Mouse (Mus musculus) lung, postnatal 0 days (tissue): ENCODE measurements around the gene Wrnip1. TPM values are rescaled to one million over a fixed set of nuclear protein-coding genes. Genes with fewer than 3 reads are reported as not detected.
A peak's percentile ranks its signal among the peaks of the same experiment; 100 is the strongest.

Experiments
- ATAC-seq: fragments of 200-750 bp; cut with Nextera tagmentation; 2 replicates; pipeline ENCODE4 v1.8.0; 2017; ENCODE audit warnings: moderate library complexity
- DNase-seq: peaks from one replicate; pipeline ENCODE4 v3.0.0-alpha.2; 2016; ENCODE audit warnings: low spot score
- H3K27ac ChIP-seq: fragments of 300-500 bp; sonication (generic); 2 replicates; pipeline ENCODE4 v1.5.1; 2014; ENCODE audit warnings: antibody characterized with exemption, mild to moderate bottlenecking, low read length, mixed read lengths
- H3K27me3 ChIP-seq: fragments of 300-500 bp; sonication (generic); replicated peaks from 2 replicates; pipeline ENCODE4 v1.6.1; 2014; ENCODE audit warnings: low read length, mixed read lengths; ENCODE audit not compliant: insufficient read depth
- H3K36me3 ChIP-seq: fragments of 300-500 bp; sonication (generic); 2 replicates; pipeline ENCODE4 v1.6.1; 2014; ENCODE audit warnings: low read length, mixed read lengths; ENCODE audit not compliant: insufficient read depth
- H3K4me1 ChIP-seq: fragments of 300-500 bp; sonication (generic); 2 replicates; pipeline ENCODE4 v1.6.1; 2014; ENCODE audit warnings: antibody characterized with exemption, low read depth, low read length, mixed read lengths; ENCODE audit not compliant: insufficient read depth
- H3K4me2 ChIP-seq: fragments of 300-500 bp; sonication (generic); replicated peaks from 2 replicates; pipeline ENCODE4 v1.6.1; 2014; ENCODE audit warnings: low read depth, mild to moderate bottlenecking, low read length, moderate library complexity, mixed read lengths
- H3K4me3 ChIP-seq: fragments of 300-500 bp; sonication (generic); 2 replicates; pipeline ENCODE4 v1.5.1; 2014; ENCODE audit warnings: low read depth, low read length
- H3K9ac ChIP-seq: fragments of 300-500 bp; sonication (generic); replicated peaks from 2 replicates; pipeline ENCODE4 v1.6.1; 2014; ENCODE audit warnings: low read depth, mild to moderate bottlenecking
- H3K9me3 ChIP-seq: fragments of 300-500 bp; sonication (generic); 2 replicates; pipeline ENCODE4 v1.6.1; 2016; ENCODE audit warnings: low read length, mixed read lengths
- CTCF ChIP-seq: IDR thresholded peaks from 2 replicates; pipeline ENCODE4 v1.5.1; 2016; ENCODE audit warnings: antibody characterized with exemption, mild to moderate bottlenecking
- EP300 ChIP-seq: IDR thresholded peaks from 2 replicates; pipeline ENCODE4 v1.6.1; 2016; ENCODE audit warnings: antibody characterized with exemption, mild to moderate bottlenecking, control low read depth
- WGBS: fragments of 180-500 bp; shearing (Covaris S2); extraction: QIAGEN DNeasy Blood & Tissue Kit; methylation state at CpG from one replicate; pipeline ENCODE4 v1.1.7; 2014; 5-methylcytosine and 5-hydroxymethylcytosine counted together
- polyA plus RNA-seq: library from polyadenylated mRNA; unstranded; fragments of >200 nt; fragmentation: Nextera tagmentation; extraction: Ambion mirVana; gene quantifications from 2 replicates; pipeline ENCODE4 v1.2.1, GENCODE M21; 2015

Gene Wrnip1
- polyA plus RNA-seq, 1 experiment from 2014 or later, result 16.3 TPM

GRCm38 (mm10) chr13:32841349-32841748 lies 39.5 kb downstream of the Wrnip1 start:
- Histone ChIP-seq H3K27ac (no peak overlapping the region), H3K4me3 (no peak overlapping the region), H3K9me3 (no peaks in the 10 kb centered on the region), H3K9ac (no peak overlapping the region), H3K27me3 (no peaks in the 10 kb centered on the region), H3K36me3 (no peaks in the 10 kb centered on the region), H3K4me2 (no peak overlapping the region), H3K4me1 (no peaks in the 10 kb centered on the region)
- DNase-seq, result no peak
- TF ChIP-seq CTCF (no peak), EP300 (no peak)
- WGBS, result 96% methylated on average over 3 of the region's 3 CpGs
- no peak for ATAC-seq

DNA sequence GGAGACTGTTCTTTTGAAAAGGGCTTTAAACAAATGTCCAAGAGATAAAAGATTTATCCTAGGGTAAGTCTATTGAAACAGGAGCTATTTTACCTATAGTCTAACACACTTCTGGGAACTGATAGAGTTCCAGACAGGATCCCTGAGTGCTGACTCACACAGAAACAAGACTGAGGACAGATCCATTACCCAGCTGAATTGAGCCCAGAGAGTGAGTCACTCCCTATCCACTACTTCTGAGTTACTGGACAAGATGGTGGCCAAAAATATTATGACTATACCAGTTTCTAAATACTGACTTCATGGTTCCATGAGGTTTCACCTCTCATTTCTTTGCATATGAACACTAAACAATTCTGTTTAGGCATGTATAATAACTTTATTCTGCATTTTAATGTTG lies 44.4 kb downstream of the Wrnip1 start:
- ATAC-seq, result no peak
- no peak overlapping the region for H3K9ac ChIP-seq
- no peak overlapping the region for H3K27ac ChIP-seq

GRCm38 (mm10) chr13:32849092-32849491 lies 47.3 kb downstream of the Wrnip1 start:
- H3K9ac ChIP-seq, result no peak overlapping the region
- H3K4me1 ChIP-seq, result peaks cover 4% of the 10 kb centered on the region; the same call in 1 of the 2 replicates
- H3K4me2 ChIP-seq, result no peak overlapping the region
- H3K4me3 ChIP-seq, result no peak overlapping the region
- no peak for TF ChIP-seq CTCF
- TF ChIP-seq EP300, result no peak
- H3K36me3 ChIP-seq, result no peaks in the 10 kb centered on the region
- DNase-seq, result peak; percentile 16
- H3K27me3 ChIP-seq, result no peaks in the 10 kb centered on the region
- H3K9me3 ChIP-seq, result no peaks in the 10 kb centered on the region
- no peak overlapping the region for H3K27ac ChIP-seq
- no peak for ATAC-seq
- 38% methylated on average over 4 of the region's 4 CpGs for WGBS

More for the DNA sequence above, 44.4 kb downstream of the Wrnip1 start:
- Histone ChIP-seq H3K36me3 (no peaks in the 10 kb centered on the region), H3K27me3 (no peaks in the 10 kb centered on the region), H3K4me2 (no peak overlapping the region), H3K9me3 (no peaks in the 10 kb centered on the region), H3K4me1 (no peaks in the 10 kb centered on the region; the same call in 1 of the 2 replicates), H3K4me3 (no peak overlapping the region)
- no peak for DNase-seq
- no peak for TF ChIP-seq EP300
- no peak for TF ChIP-seq CTCF

GRCm38 (mm10) chr13:32849531-32850123 lies 47.8 kb downstream of the Wrnip1 start:
- no peaks in the 10 kb centered on the region for H3K36me3 ChIP-seq
- no peak overlapping the region for H3K27ac ChIP-seq
- ATAC-seq, result no peak
- no peak overlapping the region for H3K4me2 ChIP-seq
- H3K9me3 ChIP-seq, result no peaks in the 10 kb centered on the region
- peaks cover 4% of the 10 kb centered on the region; the same call in 1 of the 2 replicates for H3K4me1 ChIP-seq
- TF ChIP-seq CTCF (no peak), EP300 (no peak)
- no peaks in the 10 kb centered on the region for H3K27me3 ChIP-seq
- no peak overlapping the region for H3K4me3 ChIP-seq
- H3K9ac ChIP-seq, result no peak overlapping the region
- no peak for DNase-seq

GRCm38 (mm10) chr13:32850156-32850555 lies 48.3 kb downstream of the Wrnip1 start:
- no peak for ATAC-seq
- TF ChIP-seq EP300, result no peak
- no peak for TF ChIP-seq CTCF
- Histone ChIP-seq H3K4me1 (peaks cover 4% of the 10 kb centered on the region; the same call in 1 of the 2 replicates), H3K36me3 (no peaks in the 10 kb centered on the region), H3K9me3 (no peaks in the 10 kb centered on the region), H3K27ac (no peak overlapping the region), H3K9ac (no peak overlapping the region), H3K4me2 (no peak overlapping the region), H3K27me3 (no peaks in the 10 kb centered on the region), H3K4me3 (no peak overlapping the region)
- 40% methylated on average over 1 of the region's 1 CpGs for WGBS
- no peak for DNase-seq

DNA sequence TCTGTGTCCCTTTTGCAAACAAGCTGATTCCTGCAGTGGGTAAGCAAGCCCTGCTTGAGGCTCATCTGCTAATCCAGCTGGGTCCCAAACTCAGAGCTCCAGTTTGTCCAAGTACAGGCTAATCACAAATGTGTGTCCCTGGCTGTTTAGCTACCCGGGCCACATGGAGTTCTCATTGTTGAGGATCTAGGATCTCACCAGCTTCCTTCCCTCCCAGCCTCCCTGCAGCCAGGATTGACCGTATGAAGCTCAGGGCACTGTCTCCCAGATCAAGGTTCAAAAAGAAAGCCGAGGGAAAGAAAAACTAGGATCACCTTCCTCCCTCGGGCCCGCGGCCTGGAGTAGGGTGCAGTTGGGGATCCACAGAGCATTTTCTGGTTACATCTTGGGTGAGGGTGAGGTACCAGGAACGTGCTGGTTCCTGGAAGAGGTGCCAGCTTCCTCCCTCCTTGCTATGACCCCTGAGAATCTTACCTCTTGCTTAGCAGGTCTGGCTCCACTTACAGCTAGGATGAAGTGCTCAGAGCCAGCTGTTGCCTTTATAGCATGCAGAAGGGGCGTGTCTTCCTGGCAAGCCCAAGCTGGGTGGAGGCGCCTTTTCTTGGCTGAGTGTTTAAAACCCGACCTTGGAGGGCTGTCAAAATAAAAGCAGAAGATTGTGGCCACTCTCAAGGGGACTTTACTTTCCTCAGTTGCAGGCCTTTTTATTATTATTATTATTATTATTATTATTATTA lies 49.0 kb downstream of the Wrnip1 start, which contains the start of gene Serpinb1a:
Serpinb1a (minus strand) TSS at position 518 of the 737 bp plus-strand sequence.
- DNase-seq (peak; percentile 82), ATAC-seq (peak; percentile 81)
- no peaks in the 10 kb centered on the region for H3K36me3 ChIP-seq
- TF ChIP-seq EP300 (peak; percentile 28; the same call in 1 of the 2 replicates), CTCF (no peak)
- WGBS, result 40% methylated on average over 10 of the region's 10 CpGs
- H3K4me3 ChIP-seq, result no peak within 1 kb of the TSS
- no peaks in the 10 kb centered on the region for H3K9me3 ChIP-seq
- no peak within 1 kb of the TSS for H3K27ac ChIP-seq
- H3K9ac ChIP-seq, result no peak within 1 kb of the TSS
- H3K4me1 ChIP-seq, result peaks cover 4% of the 10 kb centered on the region; the same call in 1 of the 2 replicates
- H3K4me2 ChIP-seq, result peak within 1 kb of the TSS; percentile 14; the same call in 1 of the 2 replicates
- no peaks in the 10 kb centered on the region for H3K27me3 ChIP-seq
